Mouse (Mus musculus): ENCODE data around the gene Slc38a10.

Slc38a10 gene

DNA sequence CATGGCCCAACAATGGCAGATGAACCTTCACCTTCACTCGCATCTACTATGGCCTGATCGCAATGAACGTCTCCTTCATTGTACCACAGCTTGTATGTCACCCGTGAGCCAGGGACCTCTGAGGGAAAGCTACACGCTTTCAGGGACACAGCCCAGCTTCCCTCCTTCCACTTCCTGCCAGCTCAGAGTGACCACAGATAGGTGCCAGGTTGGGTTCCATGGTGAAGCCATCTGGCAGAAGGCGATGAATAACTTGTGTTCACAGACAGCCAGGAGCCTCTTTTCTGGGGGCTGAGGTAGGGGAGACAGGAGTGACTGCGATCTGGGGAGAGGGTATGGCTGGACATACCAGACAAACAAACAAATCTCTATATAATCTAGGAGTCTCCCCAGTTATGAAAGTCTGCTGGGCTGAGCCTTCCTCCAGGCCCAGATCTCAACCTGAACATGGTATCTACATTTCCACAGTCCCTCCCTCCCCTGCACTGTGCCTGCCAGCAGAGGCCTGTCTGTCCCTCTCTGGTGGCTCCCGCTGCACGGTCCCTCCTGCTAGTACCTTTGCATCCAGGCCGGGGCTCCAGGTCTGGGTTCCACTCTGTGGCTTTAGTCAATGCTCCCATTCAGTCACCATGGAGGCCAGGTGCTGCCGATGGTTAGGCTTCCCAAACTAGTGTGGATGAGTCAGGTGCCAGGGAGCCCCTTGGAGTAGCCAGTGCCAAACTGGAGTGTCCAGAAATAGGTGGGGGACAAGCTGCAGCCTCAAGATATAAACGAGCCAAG lies 95.0 kb downstream of the Slc38a10 start:
- no peak for DNase-seq (ENCODE audit: low spot score in 2 of 2)

All from right cerebral cortex, postnatal 36 days (tissue).